Mouse (Mus musculus) G1E (cell line): ENCODE measurements around the gene Rpgr.

Experiments
- CTCF ChIP-seq: IDR thresholded peaks from 2 replicates; pipeline ENCODE4 v1.5.1; 2012; ENCODE audit warnings: low read depth, low read length, inconsistent platforms, mixed read lengths
- GATA1 ChIP-seq: IDR thresholded peaks from 2 replicates; pipeline ENCODE4 v1.6.1; 2012; ENCODE audit warnings: borderline replicate concordance, low read length, inconsistent platforms, mixed read lengths
- TAL1 ChIP-seq: conservative IDR thresholded peaks from 2 replicates; pipeline ENCODE4 v1.6.1; 2012; ENCODE audit warnings: low read depth, low read length, inconsistent platforms, mixed read lengths

- TF ChIP-seq CTCF (no peak), GATA1 (no peak), TAL1 (no peak)
These were observed 182.1 kb downstream of the Rpgr start for GRCm38 (mm10) chrX:10034666-10035065.
